Mouse (Mus musculus): ENCODE data around the gene C1s1.

- TF ChIP-seq CTCF (conservative IDR thresholded peaks at IDR 0.05 in 1 of 2, IDR thresholded peaks at IDR 0.05 in 1 of 2; ENCODE audit: low read depth in 2 of 2, low read length in 2 of 2): no peak
- no peak for TF ChIP-seq BHLHE40 (IDR thresholded peaks at IDR 0.05; ENCODE audit: low read depth, low read length)
- no peak for TF ChIP-seq POLR2A (IDR thresholded peaks at IDR 0.05; ENCODE audit: low read depth, low read length)
- no peak for TF ChIP-seq IRF4 (IDR thresholded peaks at IDR 0.05; ENCODE audit: low read depth, low read length)
- no peak for TF ChIP-seq EP300 (IDR thresholded peaks at IDR 0.05; ENCODE audit: low read length)
- TF ChIP-seq ELF1 (IDR thresholded peaks at IDR 0.05; ENCODE audit: low read depth, low read length): no peak
- no peak for TF ChIP-seq ZKSCAN1 (IDR thresholded peaks at IDR 0.05; ENCODE audit: borderline replicate concordance, low read depth, low read length)
- TF ChIP-seq E2F4 (IDR thresholded peaks at IDR 0.05; ENCODE audit: insufficient replicate concordance, low read depth, low read length): no peak
- no peak for TF ChIP-seq KAT2A (IDR thresholded peaks at IDR 0.05; ENCODE audit: insufficient replicate concordance, low read length)
- TF ChIP-seq MYC (IDR thresholded peaks at IDR 0.05; ENCODE audit: low read depth, low read length): no peak
- TF ChIP-seq JUND (conservative IDR thresholded peaks at IDR 0.05; ENCODE audit: low read depth, low read length): no peak
These were observed 11.1 kb downstream of the C1s1 start for GRCm38 (mm10) chr6:124531077-124531476.

All from CH12.LX (cell line).